Mouse (Mus musculus) embryo, embryonic 10.5 days (tissue): ENCODE measurements around the gene Cyp27b1.
"Not testable (repeated sequence)": the region's sequence is repeated elsewhere in the genome, so short reads cannot be mapped to it uniquely, and the experiment has no call there.

Experiments
- DNase-seq: peaks from one replicate; pipeline ENCODE4 v3.0.0-alpha.2; 2015; ENCODE audit warnings: low spot score

The Cyp27b1 gene

GRCm38 (mm10) chr10:127049395-127050118, 1.5 kb downstream of the Cyp27b1 start:
- peak; percentile 14 for DNase-seq

- no peak for DNase-seq
Observed at GRCm38 (mm10) chr10:127050119-127050474, 2.0 kb downstream of the Cyp27b1 start.

- no peak for DNase-seq
Observed at GRCm38 (mm10) chr10:127054646-127055045, 6.6 kb downstream of the Cyp27b1 start.

GRCm38 (mm10) chr10:127055406-127055805, 7.4 kb downstream of the Cyp27b1 start:
- DNase-seq: no peak

- no peak for DNase-seq
Observed at GRCm38 (mm10) chr10:127056490-127056889, 8.4 kb downstream of the Cyp27b1 start.

GRCm38 (mm10) chr10:127058161-127058560, 10.1 kb downstream of the Cyp27b1 start:
- peak; percentile 92 for DNase-seq

- no peak for DNase-seq
Observed at GRCm38 (mm10) chr10:127058708-127059107, 10.7 kb downstream of the Cyp27b1 start.

GRCm38 (mm10) chr10:127059174-127059967, 11.3 kb downstream of the Cyp27b1 start:
- peak; percentile 40 for DNase-seq

- peak; percentile 81 for DNase-seq
Observed at GRCm38 (mm10) chr10:127059968-127060916, 12.2 kb downstream of the Cyp27b1 start, which contains the start of gene March9. March9 (minus strand) TSS chr10:127060184.

- DNase-seq: no peak
Observed at GRCm38 (mm10) chr10:127061085-127061484, 13.0 kb downstream of the Cyp27b1 start.

- DNase-seq: no peak
Observed at GRCm38 (mm10) chr10:127061513-127061912, 13.5 kb downstream of the Cyp27b1 start.

GRCm38 (mm10) chr10:127062101-127062500, 14.1 kb downstream of the Cyp27b1 start:
- not testable (repeated sequence) for DNase-seq

- DNase-seq: no peak
Observed at GRCm38 (mm10) chr10:127062503-127062902, 14.5 kb downstream of the Cyp27b1 start.

- peak; percentile 99 for DNase-seq
Observed at GRCm38 (mm10) chr10:127063239-127063872, 15.3 kb downstream of the Cyp27b1 start, which contains the start of gene Cdk4. Cdk4 (plus strand) TSS chr10:127063534.

GRCm38 (mm10) chr10:127063913-127064870, 16.1 kb downstream of the Cyp27b1 start:
- peak; percentile 46 for DNase-seq

GRCm38 (mm10) chr10:127065981-127066380, 17.9 kb downstream of the Cyp27b1 start:
- DNase-seq: no peak

GRCm38 (mm10) chr10:127066519-127067018, 18.5 kb downstream of the Cyp27b1 start:
- no peak for DNase-seq

- peak; percentile 13 for DNase-seq
Observed at GRCm38 (mm10) chr10:127068360-127069038, 20.4 kb downstream of the Cyp27b1 start.
